Mouse (Mus musculus): ENCODE measurements around the gene Zbtb49. TPM values are rescaled to one million over a fixed set of nuclear protein-coding genes. Genes with fewer than 3 reads are reported as not detected.

Zbtb49 gene
- total RNA-seq, 2 experiments from 2014 or later = 6.3 to 6.8 TPM

Other genes starting within 250 kb of the Zbtb49 start
- gene Stx18, start 181.7 kb downstream of the Zbtb49 start, total RNA-seq (2021) = 10 to 100 TPM; 21.9 to 24.9 TPM
- gene Nsg1, start 60.5 kb downstream of the Zbtb49 start, total RNA-seq (2021) = 10 to 100 TPM; 24.7 to 26.1 TPM
- 10 to 100 TPM; 16.6 to 18.6 TPM for gene Lyar, start within 50 bp of the Zbtb49 start, total RNA-seq (2021)
- 10 to 100 TPM; 18.6 to 19.3 TPM for gene Tmem128, start 39.7 kb upstream of the Zbtb49 start, total RNA-seq (2021)
- gene Otop1, start 55.5 kb upstream of the Zbtb49 start, total RNA-seq (2021) = under 1 TPM; 0.37 to 0.57 TPM
- not detected for gene Drd5, start 98.9 kb upstream of the Zbtb49 start, total RNA-seq (2021)

Measured in gastrocnemius, postnatal 4 days (tissue).